Mouse (Mus musculus): ENCODE measurements around the gene Rasl11b. TPM values are rescaled to one million over a fixed set of nuclear protein-coding genes. Genes with fewer than 3 reads are reported as not detected.

Gene Rasl11b
- total RNA-seq, 2 experiments from 2014 or later, result 64.9 to 77.2 TPM

- no peak for DNase-seq (ENCODE audit: extremely low spot score in 1 of 2, low spot score in 1 of 2)
Measured at GRCm38 (mm10) chr5:74206649-74207048, 11.6 kb downstream of the Rasl11b start.

- no peak for DNase-seq (ENCODE audit: extremely low spot score in 1 of 2, low spot score in 1 of 2)
Measured at GRCm38 (mm10) chr5:74207209-74207608, 12.1 kb downstream of the Rasl11b start.

- DNase-seq (ENCODE audit: extremely low spot score in 1 of 2, low spot score in 1 of 2), result no peak
Measured at GRCm38 (mm10) chr5:74208438-74208837, 13.4 kb downstream of the Rasl11b start.

- no peak for DNase-seq (ENCODE audit: extremely low spot score in 1 of 2, low spot score in 1 of 2)
Measured at GRCm38 (mm10) chr5:74209640-74210039, 14.6 kb downstream of the Rasl11b start.

- DNase-seq (ENCODE audit: extremely low spot score in 1 of 2, low spot score in 1 of 2), result no peak
Measured at GRCm38 (mm10) chr5:74211346-74211745, 16.3 kb downstream of the Rasl11b start.

GRCm38 (mm10) chr5:74214501-74215110, 19.5 kb downstream of the Rasl11b start:
- no peak for DNase-seq (ENCODE audit: extremely low spot score in 1 of 2, low spot score in 1 of 2)

GRCm38 (mm10) chr5:74215125-74215524, 20.0 kb downstream of the Rasl11b start:
- no peak for DNase-seq (ENCODE audit: extremely low spot score in 1 of 2, low spot score in 1 of 2)

GRCm38 (mm10) chr5:74218524-74218923, 23.4 kb downstream of the Rasl11b start:
- no peak for DNase-seq (ENCODE audit: extremely low spot score in 1 of 2, low spot score in 1 of 2)

GRCm38 (mm10) chr5:74222626-74223025, 27.5 kb downstream of the Rasl11b start:
- no peak for DNase-seq (ENCODE audit: extremely low spot score in 1 of 2, low spot score in 1 of 2)

- DNase-seq (ENCODE audit: extremely low spot score in 1 of 2, low spot score in 1 of 2), result no peak
Measured at GRCm38 (mm10) chr5:74224480-74224879, 29.4 kb downstream of the Rasl11b start.

- no peak for DNase-seq (ENCODE audit: extremely low spot score in 1 of 2, low spot score in 1 of 2)
Measured at GRCm38 (mm10) chr5:74226183-74226582, 31.1 kb downstream of the Rasl11b start.

GRCm38 (mm10) chr5:74227352-74227751, 32.3 kb downstream of the Rasl11b start:
- no peak for DNase-seq (ENCODE audit: extremely low spot score in 1 of 2, low spot score in 1 of 2)

GRCm38 (mm10) chr5:74228938-74229337, 33.9 kb downstream of the Rasl11b start:
- DNase-seq (ENCODE audit: extremely low spot score in 1 of 2, low spot score in 1 of 2), result no peak

- no peak for DNase-seq (ENCODE audit: extremely low spot score in 1 of 2, low spot score in 1 of 2)
Measured at GRCm38 (mm10) chr5:74229775-74230413, 34.8 kb downstream of the Rasl11b start.

- no peak for DNase-seq (ENCODE audit: extremely low spot score in 1 of 2, low spot score in 1 of 2)
Measured at GRCm38 (mm10) chr5:74230525-74230924, 35.4 kb downstream of the Rasl11b start.

- no peak for DNase-seq (ENCODE audit: extremely low spot score in 1 of 2, low spot score in 1 of 2)
Measured at GRCm38 (mm10) chr5:74233808-74234207, 38.7 kb downstream of the Rasl11b start.

GRCm38 (mm10) chr5:74239369-74239768, 44.3 kb downstream of the Rasl11b start:
- DNase-seq (ENCODE audit: extremely low spot score in 1 of 2, low spot score in 1 of 2), result no peak

GRCm38 (mm10) chr5:74240298-74240697, 45.2 kb downstream of the Rasl11b start:
- no peak for DNase-seq (ENCODE audit: extremely low spot score in 1 of 2, low spot score in 1 of 2)

GRCm38 (mm10) chr5:74240926-74241680, 46.0 kb downstream of the Rasl11b start:
- DNase-seq (ENCODE audit: extremely low spot score in 1 of 2, low spot score in 1 of 2), result no peak

- DNase-seq (ENCODE audit: extremely low spot score in 1 of 2, low spot score in 1 of 2), result no peak
Measured at GRCm38 (mm10) chr5:74242654-74243053, 47.6 kb downstream of the Rasl11b start.

GRCm38 (mm10) chr5:74244406-74245019, 49.4 kb downstream of the Rasl11b start:
- DNase-seq (ENCODE audit: extremely low spot score in 1 of 2, low spot score in 1 of 2), result no peak

All from layer of hippocampus, postnatal 25 days (tissue).